Comparison of ENCODE assay signal across 9 mouse cellular contexts in the genomic region with DNA sequence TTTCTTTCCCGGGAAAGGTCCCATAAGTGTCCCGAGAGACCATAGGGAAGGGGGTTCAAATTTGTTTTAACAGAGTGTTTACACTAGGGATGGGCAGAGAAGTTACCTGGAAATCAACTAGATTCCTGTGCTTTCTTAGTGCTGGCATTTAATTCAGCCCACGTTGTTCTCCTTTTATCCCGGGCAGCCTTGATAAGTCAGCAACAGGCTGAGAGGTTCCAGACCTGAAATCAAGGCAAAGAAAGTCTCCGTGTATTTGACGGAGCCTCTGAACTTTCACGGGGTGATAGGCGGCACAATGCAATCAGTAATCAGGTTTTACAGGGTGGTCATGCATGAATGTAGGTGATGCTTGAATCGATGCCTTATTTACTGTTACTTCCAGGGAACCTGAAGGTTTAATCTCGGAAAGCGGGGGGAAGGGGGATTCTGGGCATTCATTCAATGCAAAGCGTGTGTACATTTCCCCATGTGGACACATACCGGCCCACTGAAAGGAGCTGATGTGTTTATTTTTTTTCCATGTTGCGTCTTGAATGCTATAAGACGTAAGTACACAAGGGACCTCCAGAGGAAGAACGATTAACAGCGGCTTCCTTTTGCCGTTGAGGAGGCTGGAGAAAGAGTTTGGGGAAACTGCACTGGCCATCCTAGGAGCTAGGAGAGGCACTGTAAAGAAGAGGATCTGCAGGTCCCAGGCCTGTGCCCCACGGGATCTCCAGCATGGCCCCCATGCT. TPM values are rescaled to one million over a fixed set of nuclear protein-coding genes. Genes with fewer than 3 reads are reported as not detected.
DNase-seq lines count a peak whose midpoint lies in the region; ATAC-seq and TF ChIP-seq lines count a peak whose summit lies in the region.
"Had no signal": no experiment of that assay in that cellular context is flagged by ENCODE, and none has a peak within 500 bp of the region (broad histone marks: within the 10 kb centered on the region; RNA-seq: fewer than 3 reads in every experiment).

No protein-coding gene starts in this region.

- peak overlapping the region; percentile 99 for H3K4me2 ChIP-seq in limb, embryonic 14.5 days (replicated peaks; ENCODE audit: low read depth, low read length, severe bottlenecking)
- peak overlapping the region; percentile 99 for H3K4me2 ChIP-seq in stomach, embryonic 16.5 days (ENCODE audit: low read depth, low read length)

- peak; percentile 14 for DNase-seq in embryo, embryonic 11 days
- no peak for DNase-seq in embryo, embryonic 10 days (ENCODE audit: low spot score)
- peak; percentile 25 to 44 for DNase-seq in right cerebral cortex, adult 2 months (ENCODE audit: low spot score in 2 of 2)
- no peak for DNase-seq in right cerebral cortex, adult 18-20 months
- no peak for DNase-seq in limb, embryonic 14.5 days (ENCODE audit: low spot score)
- DNase-seq in gastrocnemius, postnatal 36 days, result no peak
- no peak for DNase-seq in thymus, adult 18-20 months

- intact Hi-C loops in gastrocnemius, postnatal 36 days (cut with DNase I), result no loop called here

- peaks cover 61% of the 10 kb centered on the region for H3K27me3 ChIP-seq in limb, embryonic 14.5 days (ENCODE audit: control insufficient read depth, insufficient read depth, low read length)
- H3K27me3 ChIP-seq in stomach, embryonic 16.5 days (ENCODE audit: control insufficient read depth, insufficient read depth, low read length), result peaks cover 46% of the 10 kb centered on the region

- no peaks in the 10 kb centered on the region for H3K36me3 ChIP-seq in limb, embryonic 14.5 days (ENCODE audit: control insufficient read depth, insufficient read depth, low read length)
- no peaks in the 10 kb centered on the region for H3K36me3 ChIP-seq in stomach, embryonic 16.5 days (ENCODE audit: control insufficient read depth, insufficient read depth, low read length)

- H3K27ac ChIP-seq in limb, embryonic 14.5 days (replicated peaks; ENCODE audit: low read depth, low read length), result no peak overlapping the region
- H3K27ac ChIP-seq in stomach, embryonic 16.5 days (ENCODE audit: low read length), result peak overlapping the region; percentile 76

- H3K4me1 ChIP-seq in limb, embryonic 14.5 days (ENCODE audit: control insufficient read depth, insufficient read depth, low read length), result peaks cover 6% of the 10 kb centered on the region
- H3K4me1 ChIP-seq in stomach, embryonic 16.5 days (ENCODE audit: control insufficient read depth, insufficient read depth, low read length), result peaks cover 14% of the 10 kb centered on the region; the same call in 1 of the 2 replicates

- H3K4me3 ChIP-seq in limb, embryonic 14.5 days (replicated peaks; ENCODE audit: low read length), result peak overlapping the region; percentile 63
- peak overlapping the region; percentile 64 for H3K4me3 ChIP-seq in stomach, embryonic 16.5 days (replicated peaks; ENCODE audit: low read length)
- H3K4me3 ChIP-seq: myocyte had no signal

- no peaks in the 10 kb centered on the region for H3K9me3 ChIP-seq in limb, embryonic 14.5 days (ENCODE audit: control insufficient read depth, low read length)
- H3K9me3 ChIP-seq in stomach, embryonic 16.5 days (replicated peaks; ENCODE audit: control insufficient read depth, low read length), result no peaks in the 10 kb centered on the region

- no peak overlapping the region for H3K9ac ChIP-seq in limb, embryonic 14.5 days (ENCODE audit: low read depth, low read length, severe bottlenecking)
- H3K9ac ChIP-seq in stomach, embryonic 16.5 days (ENCODE audit: low read length), result peak overlapping the region; percentile 77

- 5% methylated on average over 19 of the region's 19 CpGs for WGBS in limb, embryonic 14.5 days
- 2% methylated on average over 19 of the region's 19 CpGs for WGBS in stomach, embryonic 16.5 days

- no peak for TF ChIP-seq POLR2A in limb, embryonic 14.5 days (IDR thresholded peaks at IDR 0.05; ENCODE audit: borderline replicate concordance, extremely low read depth, insufficient read depth, insufficient read length)

- no peak for ATAC-seq in limb, embryonic 14.5 days (ENCODE audit: low FRiP score, low read depth)
- ATAC-seq in stomach, embryonic 16.5 days (ENCODE audit: insufficient read depth, low FRiP score), result no peak

RNA-seq across cellular contexts. Expression of a gene that starts 1.3 kb away (rescaled TPM):
- polyA plus RNA-seq in limb, embryonic 14.5 days (2012; rRNA removed), result 2.0 and 2.2 TPM in 2 replicates
- 0.82 and 1.0 TPM in 2 replicates for polyA plus RNA-seq in limb, embryonic 14.5 days (2014; fragmentation: Nextera tagmentation; extraction: Ambion mirVana)
- polyA plus RNA-seq in stomach, embryonic 16.5 days (2015; fragmentation: Nextera tagmentation; extraction: Ambion mirVana), result 4.8 and 5.6 TPM in 2 replicates
- total RNA-seq in gastrocnemius, postnatal 36 days (2021), result under 1 TPM in 1 of 2 experiments, not detected in 1; 0.20 TPM
- polyA plus RNA-seq: myocyte had no signal

Comparison
In these comparisons a context has a peak if more than half of its experiments do, and no peak if none do; other contexts are left out.
1. DNase-seq: peak in embryo, embryonic 11 days (single experiment) and right cerebral cortex, adult 2 months (2 of 2); none in embryo, embryonic 10 days (single experiment), right cerebral cortex, adult 18-20 months (single experiment), limb, embryonic 14.5 days (single experiment), gastrocnemius, postnatal 36 days (0 of 2) and thymus, adult 18-20 months (0 of 2).